Mouse (Mus musculus) stomach, embryonic 14.5 days (tissue): ENCODE data around the gene Gm21970. TPM values are rescaled to one million over a fixed set of nuclear protein-coding genes. Genes with fewer than 3 reads are reported as not detected.

Experiments used
- ATAC-seq: fragments of 200-750 bp; cut with Nextera tagmentation; 2 replicates; pipeline ENCODE4 v1.8.0; 2017; ENCODE audit warnings: low read depth, moderate TSS enrichment; ENCODE audit not compliant: insufficient number of reproducible peaks, insufficient read depth, low FRiP score
- H3K27ac ChIP-seq: fragments of 300-500 bp; sonication (generic); 2 replicates; pipeline ENCODE4 v1.5.1; 2014; ENCODE audit warnings: mild to moderate bottlenecking, low read length, moderate library complexity, mixed read lengths
- H3K27me3 ChIP-seq: fragments of 300-500 bp; sonication (generic); 2 replicates; pipeline ENCODE4 v1.6.1; 2014; ENCODE audit warnings: low read length, control low read depth, mixed read lengths; ENCODE audit not compliant: control insufficient read depth, insufficient read depth
- H3K36me3 ChIP-seq: fragments of 300-500 bp; sonication (generic); 2 replicates; pipeline ENCODE4 v1.6.1; 2014; ENCODE audit warnings: mild to moderate bottlenecking, control low read depth, low read length, moderate library complexity, mixed read lengths; ENCODE audit not compliant: control insufficient read depth, insufficient read depth
- H3K4me1 ChIP-seq: fragments of 300-500 bp; sonication (generic); 2 replicates; pipeline ENCODE4 v1.6.1; 2014; ENCODE audit warnings: low read length, control low read depth, mixed read lengths; ENCODE audit not compliant: control insufficient read depth, insufficient read depth
- H3K4me2 ChIP-seq: fragments of 300-500 bp; sonication (generic); replicated peaks from 2 replicates; pipeline ENCODE4 v1.6.1; 2014; ENCODE audit warnings: low read depth, low read length, control low read depth
- H3K4me3 ChIP-seq: fragments of 300-500 bp; sonication (generic); 2 replicates; pipeline ENCODE4 v1.5.1; 2014; ENCODE audit warnings: low read depth, low read length, control low read depth
- H3K9ac ChIP-seq: fragments of 300-500 bp; sonication (generic); replicated peaks from 2 replicates; pipeline ENCODE4 v1.6.1; 2014; ENCODE audit warnings: low read depth, mild to moderate bottlenecking, control low read depth, low read length, moderate library complexity, mixed read lengths
- H3K9me3 ChIP-seq: fragments of 300-500 bp; sonication (generic); 2 replicates; pipeline ENCODE4 v1.6.1; 2016; ENCODE audit warnings: low read depth, low read length, control low read depth; ENCODE audit not compliant: control insufficient read depth
- WGBS: fragments of 180-500 bp; shearing (Covaris S2); extraction: QIAGEN DNeasy Blood & Tissue Kit; methylation state at CpG from one replicate; pipeline ENCODE4 v1.1.7; 2014; 5-methylcytosine and 5-hydroxymethylcytosine counted together
- polyA plus RNA-seq: library from polyadenylated mRNA; unstranded; fragments of >200 nt; fragmentation: Nextera tagmentation; extraction: Ambion mirVana; gene quantifications from 2 replicates; pipeline ENCODE4 v1.2.1, GENCODE M21; 2014

Gm21970 gene
- polyA plus RNA-seq, 1 experiment from 2014 or later = not detected

- ATAC-seq = no peak
- no peak overlapping the region for H3K27ac ChIP-seq
- H3K4me3 ChIP-seq = no peak overlapping the region
- H3K9me3 ChIP-seq = no peaks in the 10 kb centered on the region
- H3K27me3 ChIP-seq = no peaks in the 10 kb centered on the region
- H3K4me2 ChIP-seq = no peak overlapping the region
- 86% methylated on average over 9 of the region's 9 CpGs for WGBS
- peaks cover 20% of the 10 kb centered on the region for H3K36me3 ChIP-seq
- no peaks in the 10 kb centered on the region for H3K4me1 ChIP-seq
- no peak overlapping the region for H3K9ac ChIP-seq
These were observed 24.1 kb downstream of the Gm21970 start for GRCm38 (mm10) chr16:91415391-91416189.

- Histone ChIP-seq H3K9me3 (no peaks in the 10 kb centered on the region), H3K36me3 (peaks cover 20% of the 10 kb centered on the region), H3K27ac (no peak overlapping the region), H3K4me2 (no peak overlapping the region), H3K4me3 (no peak overlapping the region), H3K4me1 (no peaks in the 10 kb centered on the region), H3K9ac (no peak overlapping the region), H3K27me3 (no peaks in the 10 kb centered on the region)
- WGBS = 93% methylated on average over 6 of the region's 6 CpGs
- ATAC-seq = no peak
These were observed 24.8 kb downstream of the Gm21970 start for GRCm38 (mm10) chr16:91416357-91416756.

- H3K4me2 ChIP-seq = no peak overlapping the region
- H3K9me3 ChIP-seq = no peaks in the 10 kb centered on the region
- H3K4me3 ChIP-seq = no peak overlapping the region
- no peak overlapping the region for H3K9ac ChIP-seq
- WGBS = 62% methylated on average over 7 of the region's 7 CpGs
- H3K4me1 ChIP-seq = no peaks in the 10 kb centered on the region
- H3K36me3 ChIP-seq = peaks cover 20% of the 10 kb centered on the region
- H3K27me3 ChIP-seq = no peaks in the 10 kb centered on the region
- H3K27ac ChIP-seq = no peak overlapping the region
- no peak for ATAC-seq
These were observed 25.4 kb downstream of the Gm21970 start for GRCm38 (mm10) chr16:91416938-91417337.

- no peaks in the 10 kb centered on the region for H3K9me3 ChIP-seq
- no peaks in the 10 kb centered on the region for H3K27me3 ChIP-seq
- no peak overlapping the region for H3K27ac ChIP-seq
- no peak overlapping the region for H3K4me3 ChIP-seq
- no peak overlapping the region for H3K9ac ChIP-seq
- H3K36me3 ChIP-seq = peaks cover 22% of the 10 kb centered on the region
- ATAC-seq = no peak
- no peaks in the 10 kb centered on the region for H3K4me1 ChIP-seq
- 75% methylated on average over 5 of the region's 5 CpGs for WGBS
- no peak overlapping the region for H3K4me2 ChIP-seq
These were observed 27.0 kb downstream of the Gm21970 start for GRCm38 (mm10) chr16:91418531-91418930.

- Histone ChIP-seq H3K36me3 (peaks cover 18% of the 10 kb centered on the region; the same call in 1 of the 2 replicates), H3K9me3 (no peaks in the 10 kb centered on the region), H3K4me3 (no peak overlapping the region), H3K27me3 (no peaks in the 10 kb centered on the region), H3K4me2 (no peak overlapping the region), H3K27ac (no peak overlapping the region), H3K9ac (no peak overlapping the region), H3K4me1 (no peaks in the 10 kb centered on the region)
- WGBS = 96% methylated on average over 6 of the region's 6 CpGs
- no peak for ATAC-seq
These were observed 34.3 kb downstream of the Gm21970 start for GRCm38 (mm10) chr16:91425816-91426215.

- Histone ChIP-seq H3K27ac (no peak overlapping the region), H3K36me3 (peaks cover 18% of the 10 kb centered on the region; the same call in 1 of the 2 replicates)
These were observed 35.1 kb downstream of the Gm21970 start for GRCm38 (mm10) chr16:91426586-91426985.

GRCm38 (mm10) chr16:91427461-91427860, 35.9 kb downstream of the Gm21970 start:
- 75% methylated on average over 5 of the region's 5 CpGs for WGBS

More at GRCm38 (mm10) chr16:91426586-91426985, 35.1 kb downstream of the Gm21970 start:
- Histone ChIP-seq H3K9me3 (no peaks in the 10 kb centered on the region), H3K4me1 (no peaks in the 10 kb centered on the region), H3K27me3 (no peaks in the 10 kb centered on the region), H3K9ac (no peak overlapping the region), H3K4me3 (no peak overlapping the region), H3K4me2 (no peak overlapping the region)
- WGBS = 78% methylated on average over 4 of the region's 4 CpGs
- no peak for ATAC-seq

GRCm38 (mm10) chr16:91428259-91428865, 36.8 kb downstream of the Gm21970 start:
- ATAC-seq = no peak
- 71% methylated on average over 8 of the region's 8 CpGs for WGBS

More at GRCm38 (mm10) chr16:91427461-91427860, 35.9 kb downstream of the Gm21970 start:
- Histone ChIP-seq H3K27ac (no peak overlapping the region), H3K27me3 (no peaks in the 10 kb centered on the region), H3K4me2 (no peak overlapping the region), H3K36me3 (peaks cover 18% of the 10 kb centered on the region; the same call in 1 of the 2 replicates), H3K9ac (no peak overlapping the region), H3K4me1 (no peaks in the 10 kb centered on the region), H3K9me3 (no peaks in the 10 kb centered on the region), H3K4me3 (no peak overlapping the region)
- no peak for ATAC-seq

More at GRCm38 (mm10) chr16:91428259-91428865, 36.8 kb downstream of the Gm21970 start:
- Histone ChIP-seq H3K9me3 (no peaks in the 10 kb centered on the region), H3K9ac (no peak overlapping the region), H3K36me3 (peaks cover 12% of the 10 kb centered on the region; the same call in 1 of the 2 replicates), H3K27ac (no peak overlapping the region), H3K4me2 (no peak overlapping the region), H3K27me3 (no peaks in the 10 kb centered on the region), H3K4me1 (no peaks in the 10 kb centered on the region), H3K4me3 (no peak overlapping the region)
